Mouse (Mus musculus) heart, adult 18-20 months (tissue): Measurements from ENCODE around the gene Hoxb9. TPM values are rescaled to one million over a fixed set of nuclear protein-coding genes. Genes with fewer than 3 reads are reported as not detected.

Experiments used
- DNase-seq, 2 experiments: peaks; one replicate each; pipeline ENCODE4 v3.0.0; 2021 to 2022; ENCODE audit warnings: mixed read lengths in 1 of 2
- microRNA-seq, 2 experiments: library from miRNA; unstranded; fragments of <30 nt; microRNA quantifications; one replicate each; pipeline ENCODE4 v1.2.0; 2022
- total RNA-seq, 2 experiments: library from RNA; stranded (reverse); gene quantifications; 2 replicates each; pipeline ENCODE4 v1.2.3; 2021

The Hoxb9 gene
- total RNA-seq, 2 experiments from 2014 or later, result not detected

DNA sequence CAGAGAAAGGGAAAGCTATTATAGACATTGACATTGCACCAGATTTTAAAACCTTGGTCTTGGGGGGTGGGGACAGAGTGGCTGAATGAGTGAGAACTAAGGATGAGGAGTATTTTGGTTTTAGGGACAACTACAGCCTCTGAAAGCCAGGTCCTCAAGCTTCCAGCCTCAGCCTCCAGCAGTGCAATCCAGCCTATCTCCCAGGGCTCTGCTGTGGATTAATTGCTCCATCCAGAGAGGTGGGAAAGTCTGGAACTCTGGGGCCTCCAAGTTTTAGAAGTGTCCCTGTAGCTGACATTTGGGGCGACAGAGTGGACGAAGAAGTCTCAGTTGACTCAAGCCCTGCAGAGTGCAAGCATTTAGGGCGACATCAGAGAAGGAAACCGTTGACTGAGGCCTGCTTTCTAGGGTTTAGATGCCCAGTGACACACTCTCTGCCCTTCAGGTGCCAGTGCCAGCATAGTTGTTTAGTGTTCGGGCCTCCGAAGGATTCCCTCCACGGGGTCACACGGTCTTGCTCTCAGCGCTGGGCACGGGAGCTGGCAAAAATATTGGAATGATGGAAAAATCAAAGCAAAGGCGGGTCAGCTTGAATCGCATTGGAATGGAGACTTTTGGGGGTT lies 42.7 kb downstream of the Hoxb9 start:
- no peak for DNase-seq

DNA sequence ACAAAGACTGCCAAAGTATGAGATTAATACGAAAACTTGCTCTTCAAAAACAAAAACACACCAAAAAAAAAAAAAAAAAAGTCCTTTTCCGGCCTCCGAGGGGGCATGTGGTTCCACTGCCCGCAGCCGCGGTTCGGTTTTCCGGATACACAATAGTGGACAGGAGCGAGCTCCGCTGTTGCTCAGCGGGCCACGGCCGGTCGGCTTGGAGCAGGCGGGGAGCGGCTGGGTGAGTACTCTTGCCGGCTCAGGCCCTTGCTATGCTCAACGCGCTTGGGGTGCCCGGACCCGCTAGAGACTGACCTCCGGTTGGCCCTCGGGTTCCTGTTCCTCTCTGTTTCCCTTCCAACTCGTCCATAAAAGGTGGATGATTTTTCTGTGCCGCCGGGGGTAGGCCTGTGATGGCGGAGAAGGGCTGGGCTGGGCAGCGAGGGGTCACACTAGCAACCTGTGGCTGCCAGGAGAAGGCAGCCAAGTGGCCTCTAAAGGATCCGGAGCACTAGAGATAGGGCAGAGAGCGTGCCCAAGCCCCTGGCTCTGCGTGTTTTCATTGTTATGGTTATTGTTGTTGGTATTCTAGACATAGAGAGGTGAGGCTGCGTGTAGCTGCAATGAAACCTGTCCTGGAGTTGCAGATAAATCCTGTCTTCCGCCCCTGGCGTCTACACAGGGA lies 43.5 kb downstream of the Hoxb9 start:
- DNase-seq, result no peak

DNA sequence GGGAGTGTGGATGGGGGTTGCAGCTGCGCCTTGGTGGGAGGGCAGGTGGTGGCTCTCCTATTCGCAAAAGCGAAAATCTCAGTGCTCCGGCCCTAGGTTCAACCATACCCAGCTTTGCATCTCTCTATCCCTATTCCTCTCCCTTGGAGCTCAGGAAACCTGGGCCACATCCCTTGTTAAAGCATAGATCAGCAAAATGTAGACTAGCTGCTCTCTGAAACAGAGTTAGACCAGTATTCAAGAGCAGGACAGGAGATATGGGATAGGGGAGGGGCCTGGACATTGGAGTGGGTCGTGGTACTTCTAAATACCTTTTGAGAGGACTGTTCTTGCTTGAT lies 44.1 kb downstream of the Hoxb9 start:
- no peak for DNase-seq

- no peak for DNase-seq
Measured at GRCm38 (mm10) chr11:96316696-96317607, 45.7 kb downstream of the Hoxb9 start.

DNA sequence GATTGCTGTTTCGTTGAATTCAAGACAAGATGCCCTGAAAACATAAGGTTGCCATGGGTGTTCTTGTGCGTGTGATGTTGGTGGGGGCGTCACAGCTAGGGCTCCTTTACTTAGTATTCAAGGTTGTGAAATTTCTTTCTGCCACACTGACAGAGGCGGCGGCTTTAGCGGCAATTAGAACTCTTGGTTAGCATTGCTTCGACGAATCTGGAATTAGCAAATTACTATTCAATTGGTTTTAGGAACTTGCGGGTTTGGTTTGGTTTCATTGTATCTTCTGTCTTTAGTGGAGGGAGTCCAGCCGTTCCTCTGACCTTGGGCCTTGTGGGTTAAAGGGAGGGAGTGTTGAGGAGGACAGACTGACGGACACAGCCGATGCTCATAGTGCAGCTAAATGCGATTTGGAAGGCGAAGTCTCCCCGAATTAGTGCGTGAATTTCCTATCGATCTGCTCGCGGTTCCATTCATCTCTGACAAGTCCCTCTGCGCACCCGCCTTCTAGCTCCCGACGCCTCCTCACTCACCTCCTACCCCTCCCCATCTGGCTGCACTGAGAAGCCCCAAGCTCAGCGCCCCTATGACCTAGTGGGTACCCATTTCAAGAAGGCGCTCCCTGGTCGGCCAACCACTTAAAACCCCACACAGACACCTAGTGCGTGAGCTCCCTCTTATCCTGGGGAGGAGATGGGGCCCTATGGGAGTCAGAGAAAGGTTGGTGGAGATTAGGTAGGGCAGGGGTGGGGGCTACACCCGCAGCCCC lies 46.5 kb downstream of the Hoxb9 start, which contains the start of gene Hoxb4:
Gene Hoxb4 (plus strand): TSS at position 660 of the 760 bp plus-strand sequence.
- no peak for DNase-seq

DNA sequence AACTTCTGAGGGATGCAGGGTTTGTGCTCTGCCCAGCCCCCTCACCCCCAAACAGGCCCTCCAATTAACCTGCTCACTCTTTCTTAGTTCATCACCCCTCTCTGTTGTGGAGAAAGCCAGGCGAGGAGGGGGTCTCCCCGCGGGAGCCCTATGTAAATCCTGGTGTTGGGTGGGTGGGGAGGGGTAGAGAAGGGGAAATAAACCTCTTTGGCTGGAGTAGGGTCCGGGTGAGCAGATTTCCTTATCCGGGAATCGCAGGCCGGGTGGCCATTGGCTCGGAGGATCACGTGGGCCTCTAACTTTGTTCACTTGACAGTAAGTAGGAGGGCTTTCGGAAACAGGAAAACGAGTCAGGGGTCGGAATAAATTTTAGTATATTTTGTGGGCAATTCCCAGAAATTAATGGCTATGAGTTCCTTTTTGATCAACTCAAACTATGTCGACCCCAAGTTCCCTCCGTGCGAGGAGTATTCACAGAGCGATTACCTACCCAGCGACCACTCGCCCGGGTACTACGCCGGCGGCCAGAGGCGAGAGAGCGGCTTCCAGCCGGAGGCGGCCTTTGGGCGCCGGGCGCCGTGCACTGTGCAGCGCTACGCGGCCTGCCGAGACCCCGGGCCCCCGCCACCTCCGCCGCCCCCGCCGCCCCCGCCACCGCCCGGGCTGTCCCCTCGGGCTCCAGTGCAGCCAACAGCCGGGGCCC lies 47.3 kb downstream of the Hoxb9 start:
- peak; percentile 59 to 78 for DNase-seq

- peak in 1 of 2 experiments; percentile 29 for DNase-seq
Measured at GRCm38 (mm10) chr11:96319071-96319902, 48.0 kb downstream of the Hoxb9 start.

- DNase-seq, result no peak
Measured at GRCm38 (mm10) chr11:96319910-96320309, 48.7 kb downstream of the Hoxb9 start.

DNA sequence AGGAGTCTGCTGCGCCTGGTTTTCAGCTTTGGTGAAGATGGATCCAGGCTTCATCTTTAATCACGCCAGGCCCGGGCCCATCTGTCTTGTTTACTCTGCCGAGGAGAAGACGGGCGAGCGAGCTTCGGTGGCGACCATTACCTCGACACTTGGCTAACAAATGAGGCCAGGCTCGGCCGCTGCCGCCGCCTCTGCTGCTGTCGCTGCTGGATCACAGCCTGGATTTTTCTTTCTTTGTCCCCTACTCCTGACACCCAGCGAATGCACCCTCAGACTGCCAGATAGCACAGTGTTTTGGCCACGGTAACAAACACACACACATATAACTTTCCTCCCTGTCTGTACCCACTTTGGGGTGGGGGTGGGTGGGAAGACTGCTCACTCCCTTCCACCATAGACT lies 49.4 kb downstream of the Hoxb9 start:
- no peak for DNase-seq

GRCm38 (mm10) chr11:96321846-96322245 lies 50.6 kb downstream of the Hoxb9 start:
- no peak for DNase-seq

DNA sequence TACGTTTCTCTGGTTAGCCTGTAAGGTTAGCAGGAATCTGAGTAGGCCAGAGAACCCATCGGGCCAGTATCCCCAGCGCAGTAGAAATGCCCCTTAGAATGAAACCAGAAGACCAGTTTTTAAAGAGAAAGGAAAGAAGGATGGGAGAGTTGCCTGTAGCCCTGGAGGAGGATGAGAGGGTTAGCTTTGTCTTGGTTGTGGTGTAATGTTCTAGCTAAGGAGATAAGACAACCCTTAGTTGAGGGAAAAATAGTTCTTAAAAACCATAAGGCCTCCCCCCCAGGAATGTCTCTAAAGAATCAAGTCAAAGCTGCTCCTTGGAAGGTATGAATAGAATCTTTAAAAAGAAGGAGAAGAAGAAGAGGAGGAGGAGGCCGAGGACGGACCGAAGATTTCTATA lies 51.5 kb downstream of the Hoxb9 start:
- no peak for DNase-seq

DNA sequence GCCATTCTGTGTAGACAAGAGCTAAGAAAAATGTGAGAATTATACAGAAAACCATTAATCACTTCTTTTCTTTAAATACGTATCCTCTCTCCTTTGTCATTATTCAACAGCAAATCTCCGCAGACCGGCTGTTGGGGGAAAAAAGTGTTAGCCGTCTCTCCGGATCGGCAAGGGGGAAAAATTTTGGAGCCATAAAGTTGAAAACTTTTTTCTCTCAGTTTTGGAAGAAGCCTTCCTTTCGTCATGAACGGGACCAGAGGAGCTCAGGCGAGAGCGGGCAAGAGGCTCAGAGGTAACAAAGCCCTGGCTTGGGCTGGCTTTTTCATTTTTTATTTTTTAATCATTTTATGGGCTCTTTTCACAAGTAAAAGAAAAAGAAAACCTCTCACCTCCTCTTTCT lies 51.9 kb downstream of the Hoxb9 start, which contains the start of gene Hoxb3:
Gene Hoxb3 (plus strand): TSS at position 173 of the 400 bp plus-strand sequence.
- no peak for DNase-seq

DNA sequence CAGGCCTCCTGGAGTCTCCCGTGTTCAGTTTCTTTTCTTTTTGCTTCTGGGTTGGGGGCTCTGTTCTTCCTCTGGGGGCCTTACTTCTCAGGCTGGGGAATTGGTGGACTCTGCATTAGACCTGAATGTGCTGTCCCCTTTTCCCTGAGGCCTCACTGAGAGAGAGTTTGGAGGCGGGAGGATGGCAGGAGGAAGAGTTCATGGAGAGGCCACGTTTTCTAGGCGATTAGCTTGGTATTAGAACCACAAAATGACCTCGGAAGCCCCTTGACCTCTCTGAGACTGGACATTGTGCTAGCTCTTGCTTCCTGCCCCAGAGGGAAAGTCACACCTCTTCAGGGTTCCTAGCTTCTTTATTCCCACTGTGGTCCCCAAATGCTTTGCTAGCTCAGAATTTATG lies 52.9 kb downstream of the Hoxb9 start:
- no peak for DNase-seq

GRCm38 (mm10) chr11:96324965-96325364 lies 53.7 kb downstream of the Hoxb9 start:
- no peak for DNase-seq

GRCm38 (mm10) chr11:96325747-96326212 lies 54.5 kb downstream of the Hoxb9 start:
- no peak for DNase-seq

Small RNA genes lying within 50 kb of the gene (microRNA-seq; reads per million reads assigned to microRNA genes)
- gene Mir10a (1,913 to 2,830 reads per million in 2 experiments), gene Mir196a-1 (0 reads per million in 2 experiments)

Other genes with a start within 250 kb of the Hoxb9 start
- gene Gip, start 246.9 kb upstream of the Hoxb9 start, total RNA-seq, result not detected
- gene Snf8, start 236.6 kb upstream of the Hoxb9 start, total RNA-seq, result 10 to 100 TPM; 43.6 to 44.9 TPM
- 10 to 100 TPM; 32.0 to 32.3 TPM for gene Ube2z, start 206.1 kb upstream of the Hoxb9 start, total RNA-seq
- 1,000 to 10,000 TPM; 3,280 to 3,727 TPM for gene Atp5g1, start 195.8 kb upstream of the Hoxb9 start, total RNA-seq
- not detected for gene Calcoco2, start 159.5 kb upstream of the Hoxb9 start, total RNA-seq
- not detected for gene Ttll6, start 137.7 kb upstream of the Hoxb9 start, total RNA-seq
- gene Hoxb13, start 77.1 kb upstream of the Hoxb9 start, total RNA-seq, result not detected
- gene Hoxb8, start 10.4 kb downstream of the Hoxb9 start, total RNA-seq, result not detected
- not detected for gene Hoxb7, start 15.2 kb downstream of the Hoxb9 start, total RNA-seq
- not detected for gene Hoxb6, start 21.0 kb downstream of the Hoxb9 start, total RNA-seq
- under 1 TPM; 0.12 to 0.21 TPM for gene Hoxb5, start 31.9 kb downstream of the Hoxb9 start, total RNA-seq
- gene Hoxb4, start 46.8 kb downstream of the Hoxb9 start, total RNA-seq, result under 1 TPM; 0.62 to 0.64 TPM
- under 1 TPM; 0.12 to 0.57 TPM for gene Hoxb3, start 51.9 kb downstream of the Hoxb9 start, total RNA-seq
- under 1 TPM; 0.46 to 0.62 TPM for gene Hoxb2, start 79.1 kb downstream of the Hoxb9 start, total RNA-seq
- not detected for gene Hoxb1, start 94.3 kb downstream of the Hoxb9 start, total RNA-seq
- gene Skap1, start 193.1 kb downstream of the Hoxb9 start, total RNA-seq, result 1 to 10 TPM in 1 of 2 experiments, not detected in 1; 2.3 TPM